Mouse (Mus musculus) hindbrain, embryonic 11.5 days (tissue): ENCODE results near the gene Selenbp1. TPM values are rescaled to one million over a fixed set of nuclear protein-coding genes. Genes with fewer than 3 reads are reported as not detected.

ENCODE experiments used
- ATAC-seq: fragments of 200-750 bp; cut with Nextera tagmentation; 2 replicates; pipeline ENCODE4 v1.8.0; 2017; ENCODE audit warnings: mild to moderate bottlenecking, moderate TSS enrichment, moderate library complexity; ENCODE audit not compliant: low FRiP score
- DNase-seq: peaks from one replicate; pipeline ENCODE4 v3.0.0-alpha.2; 2015; ENCODE audit warnings: low spot score
- H3K27ac ChIP-seq: fragments of 300-500 bp; sonication (generic); 2 replicates; pipeline ENCODE4 v1.5.1; 2014; ENCODE audit warnings: mild to moderate bottlenecking, low read depth, low read length
- H3K27me3 ChIP-seq: fragments of 300-500 bp; sonication (generic); 2 replicates; pipeline ENCODE4 v1.6.1; 2014; ENCODE audit warnings: mild to moderate bottlenecking, low read length, moderate library complexity, mixed read lengths; ENCODE audit not compliant: control insufficient read depth, insufficient read depth
- H3K36me3 ChIP-seq: fragments of 300-500 bp; sonication (generic); 2 replicates; pipeline ENCODE4 v1.6.1; 2014; ENCODE audit warnings: mild to moderate bottlenecking, low read length, moderate library complexity, mixed read lengths; ENCODE audit not compliant: control insufficient read depth, insufficient read depth
- H3K4me1 ChIP-seq: fragments of 300-500 bp; sonication (generic); replicated peaks from 2 replicates; pipeline ENCODE4 v1.6.1; 2014; ENCODE audit warnings: low read length, mixed read lengths; ENCODE audit not compliant: control insufficient read depth, insufficient read depth
- H3K4me2 ChIP-seq: fragments of 300-500 bp; sonication (generic); replicated peaks from 2 replicates; pipeline ENCODE4 v1.6.1; 2014; ENCODE audit warnings: mild to moderate bottlenecking, low read depth, low read length
- H3K4me3 ChIP-seq: fragments of 300-500 bp; sonication (generic); 2 replicates; pipeline ENCODE4 v1.5.1; 2014; ENCODE audit warnings: low read depth, low read length
- H3K9ac ChIP-seq: fragments of 300-500 bp; sonication (generic); 2 replicates; pipeline ENCODE4 v1.6.1; 2014; ENCODE audit warnings: low read depth, low read length
- H3K9me3 ChIP-seq: fragments of 300-500 bp; sonication (generic); 2 replicates; pipeline ENCODE4 v1.6.1; 2016; ENCODE audit warnings: low read length; ENCODE audit not compliant: control insufficient read depth
- WGBS: fragments of 180-500 bp; shearing (Covaris S2); extraction: QIAGEN DNeasy Blood & Tissue Kit; methylation state at CpG from one replicate; pipeline ENCODE4 v1.1.7; 2014; 5-methylcytosine and 5-hydroxymethylcytosine counted together
- polyA plus RNA-seq: library from polyadenylated mRNA; unstranded; fragments of >200 nt; fragmentation: Nextera tagmentation; extraction: Ambion mirVana; gene quantifications from 2 replicates; pipeline ENCODE4 v1.2.1, GENCODE M21; 2014

The Selenbp1 gene
- polyA plus RNA-seq, 1 experiment from 2014 or later, result 6.9 TPM

GRCm38 (mm10) chr3:94958295-94958694 lies 25.4 kb downstream of the Selenbp1 start:
- Histone ChIP-seq H3K27me3 (no peaks in the 10 kb centered on the region), H3K9me3 (no peaks in the 10 kb centered on the region), H3K4me2 (no peak overlapping the region), H3K4me1 (no peaks in the 10 kb centered on the region), H3K36me3 (no peaks in the 10 kb centered on the region), H3K27ac (no peak overlapping the region), H3K9ac (no peak overlapping the region), H3K4me3 (no peak overlapping the region)
- ATAC-seq (no peak), DNase-seq (no peak)
- 88% methylated on average over 8 of the region's 8 CpGs for WGBS

- no peaks in the 10 kb centered on the region for H3K4me1 ChIP-seq
- no peaks in the 10 kb centered on the region for H3K9me3 ChIP-seq
- H3K9ac ChIP-seq, result no peak overlapping the region
- ATAC-seq (no peak), DNase-seq (no peak)
- no peaks in the 10 kb centered on the region for H3K27me3 ChIP-seq
- 62% methylated on average over 8 of the region's 8 CpGs for WGBS
- H3K36me3 ChIP-seq, result no peaks in the 10 kb centered on the region
- no peak overlapping the region for H3K4me2 ChIP-seq
- H3K4me3 ChIP-seq, result no peak overlapping the region
- H3K27ac ChIP-seq, result no peak overlapping the region
These were observed 27.0 kb downstream of the Selenbp1 start for GRCm38 (mm10) chr3:94959871-94960270.

- Histone ChIP-seq H3K9ac (no peak overlapping the region), H3K9me3 (no peaks in the 10 kb centered on the region), H3K36me3 (no peaks in the 10 kb centered on the region), H3K27ac (no peak overlapping the region), H3K4me3 (no peak overlapping the region), H3K4me2 (no peak overlapping the region), H3K4me1 (no peaks in the 10 kb centered on the region), H3K27me3 (no peaks in the 10 kb centered on the region)
- 52% methylated on average over 5 of the region's 5 CpGs for WGBS
- DNase-seq (peak; percentile 8), ATAC-seq (no peak)
These were observed 27.5 kb downstream of the Selenbp1 start for GRCm38 (mm10) chr3:94960322-94960721.

GRCm38 (mm10) chr3:94964989-94965388 lies 32.1 kb downstream of the Selenbp1 start:
- 96% methylated on average over 1 of the region's 1 CpGs for WGBS
- Histone ChIP-seq H3K9ac (no peak overlapping the region), H3K4me3 (no peak overlapping the region), H3K36me3 (no peaks in the 10 kb centered on the region), H3K27ac (no peak overlapping the region), H3K4me2 (no peak overlapping the region), H3K27me3 (no peaks in the 10 kb centered on the region), H3K9me3 (no peaks in the 10 kb centered on the region), H3K4me1 (no peaks in the 10 kb centered on the region)
- ATAC-seq (no peak), DNase-seq (no peak)

- no peak overlapping the region for H3K4me2 ChIP-seq
- no peaks in the 10 kb centered on the region for H3K36me3 ChIP-seq
- no peaks in the 10 kb centered on the region for H3K27me3 ChIP-seq
- H3K4me3 ChIP-seq, result no peak overlapping the region
- ATAC-seq (no peak), DNase-seq (no peak)
- no peak overlapping the region for H3K27ac ChIP-seq
- H3K4me1 ChIP-seq, result no peaks in the 10 kb centered on the region
- H3K9me3 ChIP-seq, result no peaks in the 10 kb centered on the region
- H3K9ac ChIP-seq, result no peak overlapping the region
- 83% methylated on average over 1 of the region's 1 CpGs for WGBS
These were observed 33.0 kb downstream of the Selenbp1 start for GRCm38 (mm10) chr3:94965878-94966277.

GRCm38 (mm10) chr3:94972552-94972951 lies 39.7 kb downstream of the Selenbp1 start:
- Histone ChIP-seq H3K9ac (no peak overlapping the region), H3K9me3 (no peaks in the 10 kb centered on the region), H3K27ac (no peak overlapping the region), H3K4me1 (0 out of 2 replicates have a peak, but pooled peaks cover 3% of the 10 kb centered on the region), H3K4me2 (no peak overlapping the region), H3K4me3 (no peak overlapping the region), H3K27me3 (no peaks in the 10 kb centered on the region), H3K36me3 (no peaks in the 10 kb centered on the region)
- 80% methylated on average over 3 of the region's 3 CpGs for WGBS
- ATAC-seq (no peak), DNase-seq (no peak)

GRCm38 (mm10) chr3:94973620-94974019 lies 40.8 kb downstream of the Selenbp1 start:
- no peak overlapping the region for H3K9ac ChIP-seq
- H3K27ac ChIP-seq, result no peak overlapping the region
- no peaks in the 10 kb centered on the region for H3K9me3 ChIP-seq
- H3K4me3 ChIP-seq, result no peak overlapping the region; the same call in 1 of the 2 replicates
- no peaks in the 10 kb centered on the region for H3K36me3 ChIP-seq
- 0 out of 2 replicates have a peak, but pooled peaks cover 3% of the 10 kb centered on the region for H3K4me1 ChIP-seq
- 86% methylated on average over 5 of the region's 5 CpGs for WGBS
- no peaks in the 10 kb centered on the region for H3K27me3 ChIP-seq
- ATAC-seq (no peak), DNase-seq (no peak)
- H3K4me2 ChIP-seq, result no peak overlapping the region

GRCm38 (mm10) chr3:94974026-94974527 lies 41.2 kb downstream of the Selenbp1 start:
- H3K4me3 ChIP-seq, result peak overlapping the region; percentile 89
- 0 out of 2 replicates have a peak, but pooled peaks cover 3% of the 10 kb centered on the region for H3K4me1 ChIP-seq
- 17% methylated on average over 9 of the region's 9 CpGs for WGBS
- DNase-seq (no peak), ATAC-seq (peak; percentile 17; the same call in 1 of the 2 replicates)
- H3K4me2 ChIP-seq, result peak overlapping the region; percentile 48
- no peaks in the 10 kb centered on the region for H3K36me3 ChIP-seq
- peak overlapping the region; percentile 21 for H3K9ac ChIP-seq
- no peaks in the 10 kb centered on the region for H3K27me3 ChIP-seq
- no peaks in the 10 kb centered on the region for H3K9me3 ChIP-seq
- no peak overlapping the region for H3K27ac ChIP-seq
